Mouse (Mus musculus): ENCODE measurements around the gene Ppm1h. TPM values are rescaled to one million over a fixed set of nuclear protein-coding genes. Genes with fewer than 3 reads are reported as not detected.

Ppm1h gene
- total and polyA plus RNA-seq, 3 experiments: 1.2 to 1.3 (median 1.3) TPM

DNA sequence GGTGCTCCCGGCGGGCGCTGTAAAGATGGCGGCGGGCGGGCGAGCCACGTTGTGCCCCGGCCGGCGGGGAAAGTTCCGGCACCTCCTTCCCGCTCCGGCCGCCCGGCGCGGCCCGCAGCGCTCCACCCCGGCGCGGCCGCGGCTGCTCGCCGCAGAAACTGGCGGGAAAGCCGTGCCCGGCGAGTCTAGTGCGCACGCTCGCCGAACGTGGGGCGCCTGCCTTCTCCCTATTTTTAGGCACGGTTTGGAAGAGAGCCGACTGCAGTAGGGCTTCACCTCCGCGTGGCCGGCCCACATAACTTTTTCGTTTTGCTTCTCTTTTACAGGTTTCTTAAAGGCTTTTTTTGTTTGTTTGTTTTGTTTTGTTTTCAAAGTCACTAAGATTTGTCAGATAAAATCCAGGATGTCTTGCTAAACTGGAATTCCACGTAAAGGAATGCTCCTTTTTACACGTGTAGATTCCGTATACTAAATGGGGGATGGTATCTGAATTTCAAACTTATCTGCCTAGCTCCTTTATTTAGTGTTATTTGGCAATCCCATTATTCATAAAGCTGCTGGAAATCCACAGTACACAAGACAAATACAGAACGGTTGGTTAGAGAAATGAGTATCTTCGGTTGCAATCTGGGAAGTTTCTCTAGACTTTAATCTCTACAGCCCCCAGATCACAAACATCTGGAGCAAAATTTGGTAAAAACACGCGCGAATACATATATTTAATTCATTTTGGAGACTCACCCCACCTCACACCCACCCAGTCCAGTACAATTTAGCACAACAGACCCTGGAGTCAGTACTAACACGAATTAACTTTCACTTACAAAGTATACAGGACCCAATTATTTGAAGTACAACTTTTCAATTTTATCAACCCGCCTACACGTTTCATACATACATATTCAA lies 308.0 kb downstream of the Ppm1h start:
- H3K9me3 ChIP-seq (replicated peaks; ENCODE audit: low read length): no peaks in the 10 kb centered on the region
- peaks cover 8 to 35% of the 10 kb centered on the region in 2 experiments; a peak in 3 of 4 replicates for H3K4me1 ChIP-seq (ENCODE audit: control insufficient read depth in 1 of 2, insufficient read depth in 2 of 2)
- H3K4me3 ChIP-seq (replicated peaks in 1 of 3; ENCODE audit: low read depth in 2 of 3, low read length in 2 of 3, poor library complexity in 1 of 3): peak overlapping the region; percentile 56 to 86 (median 82)
- no peaks in the 10 kb centered on the region for H3K27me3 ChIP-seq (replicated peaks)
- dilution Hi-C loops (cut with MboI; ENCODE audit: extremely low pct_ligation_motif_present, extremely low pct_unique_long_range_greater_than_20kb, low sequenced_read_pairs) (no loop called here), in situ Hi-C loops (cut with MboI; ENCODE audit: low pct_ligation_motif_present, low pct_unique_long_range_greater_than_20kb, low sequenced_read_pairs) (no loop called here)
- H3K79me2 ChIP-seq (replicated peaks; ENCODE audit: control insufficient read depth, extremely low read depth, insufficient read depth, poor library complexity, severe bottlenecking): peaks cover 18% of the 10 kb centered on the region
- TF ChIP-seq MAX (IDR thresholded peaks at IDR 0.05; ENCODE audit: low read length): peak; percentile 84
- no peak for TF ChIP-seq ZKSCAN1 (IDR thresholded peaks at IDR 0.05; ENCODE audit: borderline replicate concordance, low read depth, low read length)
- TF ChIP-seq NRF1 (IDR thresholded peaks at IDR 0.05; ENCODE audit: low read depth, low read length): peak; percentile 80
- no peak for TF ChIP-seq CTCF (conservative IDR thresholded peaks at IDR 0.05 in 1 of 2, IDR thresholded peaks at IDR 0.05 in 1 of 2; ENCODE audit: low read depth in 2 of 2, low read length in 2 of 2)
- peak; percentile 45; the same call in 1 of the 2 replicates for TF ChIP-seq TBP (conservative IDR thresholded peaks at IDR 0.05; ENCODE audit: low read depth, low read length)
- TF ChIP-seq BHLHE40 (IDR thresholded peaks at IDR 0.05; ENCODE audit: low read depth, low read length): peak; percentile 82
- no peak for TF ChIP-seq SMC3 (IDR thresholded peaks at IDR 0.05; ENCODE audit: low read depth, low read length)
- peak; percentile 96 for TF ChIP-seq MYC (IDR thresholded peaks at IDR 0.05; ENCODE audit: low read depth, low read length)
- TF ChIP-seq SIN3A (IDR thresholded peaks at IDR 0.05; ENCODE audit: low read length): peak; percentile 58; the same call in 1 of the 2 replicates
- peak; percentile 23 for TF ChIP-seq TCF12 (IDR thresholded peaks at IDR 0.05; ENCODE audit: low read depth, low read length)
- TF ChIP-seq ZMIZ1 (IDR thresholded peaks at IDR 0.05; ENCODE audit: low read depth, low read length): peak; percentile 55; the same call in 1 of the 2 replicates
- 0 out of 2 replicates have a peak, but pooled peaks have one; percentile 14 for TF ChIP-seq MAZ (IDR thresholded peaks at IDR 0.05; ENCODE audit: low read depth, low read length)
- TF ChIP-seq PAX5 (IDR thresholded peaks at IDR 0.05; ENCODE audit: low read length): no peak
- peak; percentile 62; the same call in 1 of the 2 replicates for TF ChIP-seq MXI1 (IDR thresholded peaks at IDR 0.05; ENCODE audit: low read depth, low read length)
- peak; percentile 78 for TF ChIP-seq MEF2A (IDR thresholded peaks at IDR 0.05; ENCODE audit: borderline replicate concordance, low read depth, low read length)
- no peak for TF ChIP-seq POLR2AphosphoS2 (IDR thresholded peaks at IDR 0.05; ENCODE audit: low read depth, low read length)
- TF ChIP-seq GABPA (IDR thresholded peaks at IDR 0.05; ENCODE audit: insufficient replicate concordance, low read depth, low read length): no peak
- 0 out of 2 replicates have a peak, but pooled peaks have one; percentile 40 for TF ChIP-seq IRF4 (IDR thresholded peaks at IDR 0.05; ENCODE audit: low read depth, low read length)
- 0 out of 2 replicates have a peak, but pooled peaks have one; percentile 42 for TF ChIP-seq CHD1 (IDR thresholded peaks at IDR 0.05; ENCODE audit: low read depth, low read length)
- peak; percentile 66 for TF ChIP-seq POLR2A (IDR thresholded peaks at IDR 0.05; ENCODE audit: low read depth, low read length)
- TF ChIP-seq UBTF (IDR thresholded peaks at IDR 0.05; ENCODE audit: low read depth, low read length): 0 out of 2 replicates have a peak, but pooled peaks have one; percentile 26
- peak; percentile 60; the same call in 1 of the 2 replicates for TF ChIP-seq NELFE (IDR thresholded peaks at IDR 0.05; ENCODE audit: low read depth, low read length)
- peaks cover 2 to 15% of the 10 kb centered on the region in 2 experiments for H3K36me3 ChIP-seq (replicated peaks in 1 of 2; ENCODE audit: control insufficient read depth in 1 of 2, insufficient read depth in 1 of 2, low read length in 1 of 2)
- peak overlapping the region; percentile 66 for H3K27ac ChIP-seq (ENCODE audit: insufficient read depth, low read depth)
- H3K4me2 ChIP-seq (ENCODE audit: insufficient read depth, low read depth, poor library complexity, severe bottlenecking): peak overlapping the region; percentile 92; the same call in 1 of the 2 replicates
- DNase-seq (ENCODE audit: extremely low read depth): peak; percentile 73
- H3K9ac ChIP-seq (ENCODE audit: insufficient read depth, low read depth): peak overlapping the region; percentile 95
